Mouse (Mus musculus): ENCODE data around the gene Cyp4f14. TPM values are rescaled to one million over a fixed set of nuclear protein-coding genes. Genes with fewer than 3 reads are reported as not detected.
A peak's percentile ranks its signal among the peaks of the same experiment; 100 is the strongest.

The Cyp4f14 gene
- polyA plus RNA-seq (2016; fragmentation: Nextera tagmentation; extraction: Ambion mirVana), result not detected in 2 replicates

DNA sequence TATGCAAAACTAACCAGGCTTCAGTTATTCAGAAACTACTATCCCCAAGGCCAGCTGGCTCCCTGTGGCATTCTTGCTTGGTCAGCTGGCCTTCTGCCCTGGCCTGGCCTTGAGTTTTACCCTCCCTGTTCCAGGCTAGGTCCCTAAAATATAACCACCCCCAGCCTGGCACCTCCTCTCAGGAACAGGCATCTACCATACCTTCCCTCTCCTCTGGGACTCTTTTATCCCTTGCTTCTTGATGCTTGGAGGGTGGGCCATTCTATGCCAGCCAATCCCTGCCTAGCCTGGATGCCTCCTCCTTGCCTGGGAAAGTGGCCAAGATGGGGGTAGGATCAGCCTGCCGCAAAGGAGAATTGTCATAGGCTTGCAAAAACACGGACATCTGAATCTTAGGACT, at the start of gene Cyp4f14:
Gene Cyp4f14 (minus strand): TSS at position 212 of the 400 bp plus-strand sequence.
- Histone ChIP-seq H3K9me3 (replicated peaks) (peaks cover 4% of the 10 kb centered on the region), H3K36me3 (no peaks in the 10 kb centered on the region), H3K4me3 (no peak within 1 kb of the TSS), H3K27ac (replicated peaks) (no peak within 1 kb of the TSS), H3K4me1 (no peaks in the 10 kb centered on the region), H3K27me3 (ENCODE audit: low read depth, poor library complexity, severe bottlenecking) (no peaks in the 10 kb centered on the region)
- WGBS, result 75% methylated on average over 2 of the region's 2 CpGs
- no peak for DNase-seq (ENCODE audit: low spot score)

DNA sequence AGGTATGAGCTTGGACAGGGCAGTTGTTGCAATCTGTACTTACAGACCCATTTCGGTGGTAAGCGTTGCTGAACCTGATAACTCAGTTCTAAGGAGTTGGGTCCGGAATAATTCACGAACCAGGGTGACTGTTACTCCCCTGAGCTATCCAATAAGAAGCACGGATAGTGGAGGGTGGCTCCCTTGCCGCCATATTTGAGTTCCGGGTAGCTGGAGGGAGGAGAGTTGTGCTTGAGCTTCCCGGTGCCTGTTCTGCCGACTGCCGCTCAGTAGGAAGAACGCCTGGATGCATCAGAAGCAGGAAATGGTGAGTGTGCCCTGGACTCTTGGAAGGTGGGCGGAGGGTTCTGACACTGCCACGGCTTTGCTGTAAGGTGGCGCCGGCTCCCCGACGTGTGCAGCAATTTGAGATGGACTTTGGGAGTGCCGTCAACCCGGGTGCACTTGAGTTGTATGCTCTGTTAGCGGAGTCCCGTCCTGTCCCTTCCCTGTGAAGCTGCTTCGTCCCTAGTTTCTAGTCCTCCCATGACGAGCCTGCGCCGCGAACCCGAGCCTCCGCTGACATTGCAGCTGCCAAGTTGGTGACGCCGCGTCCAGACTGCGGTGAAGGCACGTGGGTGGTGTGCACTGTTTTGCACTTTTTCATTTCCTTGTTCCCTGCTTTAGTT, 48.6 kb upstream of the Cyp4f14 start, which contains the start of gene Zfp472:
Gene Zfp472 (plus strand): TSS at position 192 of the 668 bp plus-strand sequence.
- WGBS, result under 1% methylated on average over 33 of the region's 33 CpGs
- peak within 1 kb of the TSS; percentile 86 for H3K27ac ChIP-seq (replicated peaks)
- peak; percentile 92 for DNase-seq (ENCODE audit: low spot score)

DNA sequence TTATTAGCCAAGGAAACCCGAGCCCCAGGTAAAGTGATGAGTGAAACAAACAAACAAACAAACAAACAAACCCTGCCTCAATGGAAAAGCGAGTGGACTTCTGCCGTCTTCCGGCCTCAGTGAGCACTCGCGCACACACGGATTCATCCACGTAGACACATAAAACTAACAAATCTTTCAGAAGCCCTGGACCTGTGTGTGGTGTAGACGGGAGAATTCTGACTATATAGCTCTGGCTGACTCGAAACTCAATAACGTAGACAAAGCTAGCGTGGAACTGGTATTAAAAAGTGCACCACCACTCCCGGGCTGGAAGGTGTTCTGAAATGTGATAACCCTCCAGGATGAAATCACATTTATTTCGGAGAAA, 48.1 kb upstream of the Cyp4f14 start:
- Histone ChIP-seq H3K27ac (replicated peaks) (peak overlapping the region; percentile 86), H3K4me3 (peak overlapping the region; percentile 76), H3K36me3 (0 out of 2 replicates have a peak, but pooled peaks cover 2% of the 10 kb centered on the region), H3K4me1 (peaks cover 20% of the 10 kb centered on the region), H3K27me3 (ENCODE audit: low read depth, poor library complexity, severe bottlenecking) (no peaks in the 10 kb centered on the region), H3K9me3 (replicated peaks) (no peaks in the 10 kb centered on the region)
- DNase-seq (ENCODE audit: low spot score), result peak; percentile 23
- 0% methylated on average over 14 of the region's 14 CpGs for WGBS

More for the DNA sequence above, 48.6 kb upstream of the Cyp4f14 start, which contains the start of gene Zfp472:
- Histone ChIP-seq H3K4me1 (peaks cover 20% of the 10 kb centered on the region), H3K4me3 (peak within 1 kb of the TSS; percentile 76), H3K9me3 (replicated peaks) (no peaks in the 10 kb centered on the region), H3K36me3 (0 out of 2 replicates have a peak, but pooled peaks cover 2% of the 10 kb centered on the region), H3K27me3 (ENCODE audit: low read depth, poor library complexity, severe bottlenecking) (no peaks in the 10 kb centered on the region)

- 31% methylated on average over 16 of the region's 16 CpGs for WGBS
- DNase-seq (ENCODE audit: low spot score), result peak; percentile 58
- Histone ChIP-seq H3K4me1 (0 out of 2 replicates have a peak, but pooled peaks cover 4% of the 10 kb centered on the region), H3K9me3 (replicated peaks) (no peaks in the 10 kb centered on the region), H3K36me3 (no peaks in the 10 kb centered on the region), H3K27me3 (ENCODE audit: low read depth, poor library complexity, severe bottlenecking) (no peaks in the 10 kb centered on the region), H3K4me3 (no peak overlapping the region), H3K27ac (replicated peaks) (no peak overlapping the region)
These were observed 34.3 kb upstream of the Cyp4f14 start for GRCm38 (mm10) chr17:32951441-32951840.

DNA sequence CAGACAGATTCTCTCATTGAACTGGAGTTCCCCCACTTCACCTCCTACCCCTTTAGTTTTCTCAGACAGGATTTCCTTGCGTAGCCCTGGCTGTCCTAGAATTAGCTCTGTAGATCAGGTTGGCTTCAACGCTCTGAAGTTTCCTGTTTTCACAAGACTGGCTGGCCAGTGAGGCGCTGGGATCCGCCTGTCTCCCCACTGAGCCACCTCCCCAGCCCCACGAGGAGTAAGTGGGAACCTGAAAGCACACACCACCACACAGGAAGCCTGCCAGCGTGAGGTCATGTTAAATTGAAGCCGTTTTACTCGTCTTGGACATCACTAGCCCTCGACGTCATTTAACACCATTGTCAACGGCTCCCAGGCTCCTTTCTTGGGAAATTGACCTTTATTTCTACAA, 33.9 kb upstream of the Cyp4f14 start:
- Histone ChIP-seq H3K4me1 (0 out of 2 replicates have a peak, but pooled peaks cover 4% of the 10 kb centered on the region), H3K27me3 (ENCODE audit: low read depth, poor library complexity, severe bottlenecking) (no peaks in the 10 kb centered on the region), H3K36me3 (no peaks in the 10 kb centered on the region), H3K9me3 (replicated peaks) (no peaks in the 10 kb centered on the region), H3K4me3 (no peak overlapping the region), H3K27ac (replicated peaks) (no peak overlapping the region)
- DNase-seq (ENCODE audit: low spot score), result no peak
- WGBS, result 77% methylated on average over 11 of the region's 11 CpGs

- H3K27me3 ChIP-seq (ENCODE audit: low read depth, poor library complexity, severe bottlenecking), result no peaks in the 10 kb centered on the region
- 0 out of 2 replicates have a peak, but pooled peaks cover 4% of the 10 kb centered on the region for H3K4me1 ChIP-seq
- H3K36me3 ChIP-seq, result no peaks in the 10 kb centered on the region
- 88% methylated on average over 3 of the region's 3 CpGs for WGBS
- no peak for DNase-seq (ENCODE audit: low spot score)
- no peak overlapping the region for H3K27ac ChIP-seq (replicated peaks)
- H3K4me3 ChIP-seq, result no peak overlapping the region
- no peaks in the 10 kb centered on the region for H3K9me3 ChIP-seq (replicated peaks)
These were observed 33.0 kb upstream of the Cyp4f14 start for GRCm38 (mm10) chr17:32950136-32950535.

DNA sequence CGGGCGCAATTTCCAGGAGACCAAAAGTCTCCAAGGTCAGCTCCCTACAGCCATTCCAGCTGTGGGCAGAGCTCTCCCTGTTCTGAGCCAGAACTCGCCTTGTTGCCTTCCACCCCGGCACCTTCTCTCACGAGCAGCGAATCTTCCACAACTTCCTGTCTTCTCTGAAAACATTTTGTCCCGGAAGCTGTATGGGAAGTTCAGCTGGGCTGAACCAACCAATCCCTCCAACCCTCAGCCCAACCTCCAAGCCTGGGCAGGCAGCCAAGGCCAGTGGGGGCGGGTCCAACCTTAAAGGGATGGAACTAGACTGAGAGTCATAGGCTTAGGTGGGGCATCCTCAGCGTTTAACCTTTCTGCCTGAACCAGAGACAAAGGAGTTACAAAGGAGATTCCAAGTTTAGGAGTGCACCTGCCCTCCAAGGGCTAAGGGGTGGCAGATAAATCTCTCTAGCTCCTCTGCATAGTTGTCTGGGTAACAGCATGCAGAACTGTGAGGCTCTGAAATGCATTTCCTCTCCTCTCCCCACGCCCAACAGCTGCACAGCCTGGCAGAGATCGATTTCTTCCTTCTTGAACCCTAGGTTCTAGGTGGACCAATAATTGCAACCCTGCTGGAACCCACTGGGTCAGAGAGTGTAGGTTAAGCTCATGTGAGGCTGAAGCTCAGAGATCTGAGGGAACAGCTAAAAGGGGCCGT, 30.2 kb upstream of the Cyp4f14 start, which contains the start of gene Cyp4f13:
Gene Cyp4f13 (minus strand): TSS at position 188 of the 700 bp plus-strand sequence.
- Histone ChIP-seq H3K4me1 (0 out of 2 replicates have a peak, but pooled peaks cover 4% of the 10 kb centered on the region), H3K27ac (replicated peaks) (0 out of 2 replicates have a peak within 1 kb of the TSS, but pooled peaks have one; percentile 33), H3K36me3 (no peaks in the 10 kb centered on the region), H3K27me3 (ENCODE audit: low read depth, poor library complexity, severe bottlenecking) (no peaks in the 10 kb centered on the region), H3K9me3 (replicated peaks) (no peaks in the 10 kb centered on the region), H3K4me3 (peak within 1 kb of the TSS; percentile 41)
- DNase-seq (ENCODE audit: low spot score), result peak; percentile 29
- 47% methylated on average over 12 of the region's 12 CpGs for WGBS

- Histone ChIP-seq H3K4me3 (peak overlapping the region; percentile 41), H3K27me3 (ENCODE audit: low read depth, poor library complexity, severe bottlenecking) (no peaks in the 10 kb centered on the region), H3K4me1 (0 out of 2 replicates have a peak, but pooled peaks cover 4% of the 10 kb centered on the region), H3K27ac (replicated peaks) (0 out of 2 replicates have a peak overlapping the region, but pooled peaks have one; percentile 33), H3K36me3 (no peaks in the 10 kb centered on the region), H3K9me3 (replicated peaks) (no peaks in the 10 kb centered on the region)
- no peak for DNase-seq (ENCODE audit: low spot score)
- 69% methylated on average over 9 of the region's 9 CpGs for whole genome bisulfite sequencing
These were observed 29.6 kb upstream of the Cyp4f14 start for GRCm38 (mm10) chr17:32946716-32947115.

DNA sequence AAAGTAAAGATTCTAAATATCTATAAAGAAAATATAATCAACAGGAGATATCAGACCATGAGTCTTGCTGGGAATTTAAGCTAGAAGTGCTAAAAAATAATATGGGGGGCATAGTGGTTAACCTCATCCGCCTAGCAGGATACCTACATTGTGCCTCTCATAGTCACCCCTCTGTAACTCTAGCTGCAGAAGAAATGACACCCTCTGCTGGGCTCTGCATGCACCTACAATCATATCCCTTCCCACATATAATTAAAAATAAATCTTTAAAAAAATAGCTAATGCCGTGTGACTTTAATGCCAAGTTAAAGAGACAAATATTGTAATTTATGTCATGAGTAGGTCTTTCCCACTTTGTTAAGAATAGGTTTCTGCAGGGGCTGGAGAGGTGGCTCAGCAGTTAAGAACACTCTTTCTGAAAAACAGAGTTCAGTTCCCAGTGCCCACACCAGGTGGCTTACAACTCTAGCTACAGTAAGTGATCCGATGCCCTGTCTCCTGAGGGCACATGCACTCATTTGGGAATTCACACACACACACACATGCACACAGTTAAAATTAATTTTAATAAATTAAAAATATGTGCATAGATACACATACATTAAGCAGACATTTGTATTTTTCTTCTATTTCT, 27.4 kb upstream of the Cyp4f14 start:
- H3K4me3 ChIP-seq, result no peak overlapping the region
- WGBS, result 73% methylated on average over 3 of the region's 3 CpGs
- no peak overlapping the region for H3K27ac ChIP-seq (replicated peaks)
- H3K27me3 ChIP-seq (ENCODE audit: low read depth, poor library complexity, severe bottlenecking), result no peaks in the 10 kb centered on the region
- no peaks in the 10 kb centered on the region for H3K36me3 ChIP-seq
- H3K9me3 ChIP-seq (replicated peaks), result no peaks in the 10 kb centered on the region
- 0 out of 2 replicates have a peak, but pooled peaks cover 4% of the 10 kb centered on the region for H3K4me1 ChIP-seq
- no peak for DNase-seq (ENCODE audit: low spot score)

DNA sequence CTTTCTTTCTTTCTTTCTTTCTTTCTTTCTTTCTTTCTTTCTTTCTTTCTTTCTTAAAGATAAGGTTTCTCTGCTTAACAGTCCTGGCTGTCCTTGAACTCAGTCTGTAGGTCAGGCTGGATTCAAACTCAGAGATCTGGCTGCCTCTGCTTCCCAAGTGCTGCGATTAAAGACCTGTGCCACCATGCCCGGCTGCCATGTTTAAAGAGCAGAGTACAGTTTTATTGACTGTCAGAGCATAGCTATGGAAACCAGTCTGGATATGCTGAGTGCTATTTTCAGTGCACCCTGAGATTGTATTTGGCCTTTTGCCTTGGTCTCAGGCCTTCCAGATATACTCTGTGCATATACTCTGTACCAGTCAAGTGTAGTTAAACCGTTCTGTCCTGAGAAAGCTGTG, 26.5 kb upstream of the Cyp4f14 start:
- Histone ChIP-seq H3K27ac (replicated peaks) (no peak overlapping the region), H3K27me3 (ENCODE audit: low read depth, poor library complexity, severe bottlenecking) (no peaks in the 10 kb centered on the region), H3K36me3 (no peaks in the 10 kb centered on the region), H3K4me1 (0 out of 2 replicates have a peak, but pooled peaks cover 4% of the 10 kb centered on the region), H3K9me3 (replicated peaks) (no peaks in the 10 kb centered on the region), H3K4me3 (no peak overlapping the region)
- no peak for DNase-seq (ENCODE audit: low spot score)
- WGBS, result 88% methylated on average over 3 of the region's 3 CpGs

DNA sequence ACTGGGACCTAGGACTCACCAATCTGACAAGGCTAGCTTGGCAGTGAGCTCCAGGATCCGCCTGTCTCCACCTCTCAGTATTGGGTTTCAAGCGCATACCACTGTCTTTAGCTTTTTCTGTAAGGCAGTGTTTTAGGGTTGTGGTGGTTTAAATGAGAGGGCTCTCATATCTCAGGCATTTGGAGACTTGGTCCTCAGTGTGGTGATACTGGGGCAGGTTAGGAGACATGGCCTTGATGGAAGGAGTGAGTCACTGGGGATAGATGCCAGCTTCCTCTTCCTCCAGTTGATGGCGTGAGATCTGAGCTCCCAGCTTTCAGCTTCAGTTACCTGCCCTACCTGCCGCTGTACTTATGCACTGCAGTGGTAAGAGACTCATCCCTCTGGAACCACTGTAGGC, 22.7 kb upstream of the Cyp4f14 start:
- H3K9me3 ChIP-seq (replicated peaks), result no peaks in the 10 kb centered on the region
- DNase-seq (ENCODE audit: low spot score), result no peak
- H3K27ac ChIP-seq (replicated peaks), result no peak overlapping the region
- no peaks in the 10 kb centered on the region for H3K36me3 ChIP-seq
- no peaks in the 10 kb centered on the region for H3K4me1 ChIP-seq
- WGBS, result 78% methylated on average over 4 of the region's 4 CpGs
- no peak overlapping the region for H3K4me3 ChIP-seq
- H3K27me3 ChIP-seq (ENCODE audit: low read depth, poor library complexity, severe bottlenecking), result no peaks in the 10 kb centered on the region

GRCm38 (mm10) chr17:32927803-32928202, 10.7 kb upstream of the Cyp4f14 start:
- no peak overlapping the region for H3K4me3 ChIP-seq
- H3K9me3 ChIP-seq (replicated peaks), result no peaks in the 10 kb centered on the region
- WGBS, result 85% methylated on average over 5 of the region's 5 CpGs
- DNase-seq (ENCODE audit: low spot score), result no peak
- no peaks in the 10 kb centered on the region; the same call in 1 of the 2 replicates for H3K27me3 ChIP-seq (ENCODE audit: low read depth, poor library complexity, severe bottlenecking)
- no peaks in the 10 kb centered on the region for H3K36me3 ChIP-seq
- H3K27ac ChIP-seq (replicated peaks), result no peak overlapping the region
- H3K4me1 ChIP-seq, result peaks cover 14% of the 10 kb centered on the region

All from midbrain, embryonic 10.5 days (tissue).